Mouse (Mus musculus): ENCODE results near the gene Sec63.

Gene Sec63

DNA sequence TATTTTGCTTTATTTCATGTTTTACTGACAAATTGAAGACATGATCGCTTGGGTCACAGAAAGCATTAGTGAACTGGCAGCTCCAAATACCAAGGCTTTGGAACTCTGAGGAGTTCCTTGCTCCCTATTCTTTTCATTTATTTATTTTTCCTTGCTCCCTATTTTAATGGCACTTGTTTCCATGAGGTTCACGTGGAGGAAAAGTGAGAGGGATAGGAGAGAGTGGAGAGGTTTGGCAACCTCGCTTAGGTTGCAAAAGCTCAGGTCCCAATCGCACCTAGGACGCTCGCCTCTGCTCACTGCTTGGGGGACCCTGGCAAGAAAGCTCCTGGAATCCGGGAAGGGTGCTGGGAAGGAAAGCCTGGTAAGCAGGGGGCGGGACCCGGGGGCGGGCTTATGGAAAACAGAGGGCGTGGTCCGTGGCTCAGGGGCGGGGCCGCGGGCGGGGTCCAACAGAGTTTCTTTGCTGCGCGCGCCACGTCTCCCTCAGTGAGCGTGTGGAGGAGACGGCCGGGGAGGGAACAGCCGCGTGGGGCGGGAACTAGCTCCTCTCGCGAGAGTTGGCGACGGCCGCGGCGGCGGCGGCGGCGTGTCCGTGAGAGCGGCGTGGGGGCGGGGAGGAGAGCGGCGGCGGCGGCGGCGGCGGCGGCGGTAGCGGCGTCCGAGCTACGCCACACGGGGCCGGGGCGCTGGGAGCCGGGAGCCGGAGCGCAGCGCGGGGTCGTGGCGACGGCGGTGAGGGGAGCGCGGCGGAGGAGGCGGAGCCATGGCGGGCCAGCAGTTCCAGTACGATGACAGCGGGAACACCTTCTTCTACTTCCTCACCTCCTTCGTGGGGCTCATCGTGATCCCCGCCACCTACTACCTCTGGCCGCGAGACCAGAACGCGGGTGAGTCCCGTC is at the start of gene Sec63:
Gene Sec63 (plus strand): TSS at position 498 of the 902 bp plus-strand sequence.
- peak; percentile 96 for DNase-seq (ENCODE audit: low read depth, low spot score)

DNA sequence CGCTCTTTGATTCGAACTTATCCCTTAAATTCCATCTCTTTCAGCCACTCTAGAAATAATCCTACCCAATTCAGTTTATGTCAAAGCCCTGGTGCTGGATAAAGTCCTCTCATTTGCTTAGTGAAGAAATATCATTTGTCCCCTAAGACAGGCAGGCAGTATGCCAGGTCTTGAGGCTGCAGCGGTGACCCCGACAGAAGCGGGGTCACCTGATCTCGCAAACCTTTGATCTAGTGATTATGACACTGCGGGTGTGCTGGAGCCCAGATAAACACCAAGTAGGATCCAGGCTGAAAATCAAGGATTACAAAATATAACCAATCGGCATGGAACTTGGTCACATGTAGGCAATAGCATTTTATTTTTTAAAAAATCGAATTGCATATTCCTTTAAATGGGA is 46.6 kb upstream of the Sec63 start:
- DNase-seq (ENCODE audit: low read depth, low spot score), result no peak

DNA sequence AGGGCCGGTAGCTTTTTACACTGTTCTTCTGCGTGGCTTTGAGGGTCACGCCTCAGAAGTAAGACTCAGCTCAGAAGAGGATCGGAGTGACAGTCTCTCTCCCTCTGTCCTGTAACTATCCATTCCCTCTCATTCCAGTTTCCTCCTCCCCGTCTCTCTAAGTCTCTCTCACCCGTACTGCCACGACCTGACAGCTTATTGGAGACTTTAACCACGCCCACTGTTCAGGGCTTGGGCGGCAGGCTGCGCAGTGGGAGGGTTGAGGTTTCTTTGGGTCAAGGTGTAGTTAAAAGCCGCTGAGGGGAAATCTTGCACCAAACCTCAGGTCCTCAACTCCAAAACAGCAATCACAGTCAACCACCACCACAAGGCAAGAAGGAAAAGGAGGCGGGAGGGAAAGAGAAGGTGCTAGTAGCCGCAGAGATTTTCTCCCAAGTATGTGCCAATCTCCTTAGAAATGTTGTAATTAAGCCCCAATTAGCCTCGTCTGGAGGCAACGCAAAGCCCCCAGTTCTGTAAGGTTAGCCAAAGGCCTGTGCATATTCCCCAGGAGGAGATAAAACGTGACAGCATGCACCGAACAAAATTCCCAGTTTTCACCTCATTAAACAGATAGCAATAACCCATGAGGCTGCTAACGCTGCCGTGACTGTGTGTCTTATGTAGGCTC is 45.8 kb upstream of the Sec63 start:
- DNase-seq (ENCODE audit: low read depth, low spot score), result no peak

DNA sequence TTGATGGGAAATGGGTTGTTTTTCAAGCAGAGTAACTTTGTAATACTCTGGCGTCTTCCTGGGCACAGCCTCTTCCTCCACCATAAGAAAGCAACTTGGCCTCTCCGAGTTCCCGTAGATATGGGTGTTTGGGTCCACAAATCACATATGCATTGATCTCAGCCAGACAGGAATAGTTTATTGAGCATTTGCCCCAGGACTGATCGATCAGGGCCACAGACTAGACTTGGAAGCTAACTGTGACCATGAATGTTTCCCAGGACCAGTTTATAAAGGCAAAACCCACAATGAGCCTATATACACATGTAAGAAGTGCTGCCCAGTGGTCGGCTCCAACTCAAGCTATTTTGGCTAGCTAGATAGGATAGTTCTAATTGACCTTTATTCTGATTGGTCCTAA is 39.2 kb upstream of the Sec63 start:
- no peak for DNase-seq (ENCODE audit: low read depth, low spot score)

DNA sequence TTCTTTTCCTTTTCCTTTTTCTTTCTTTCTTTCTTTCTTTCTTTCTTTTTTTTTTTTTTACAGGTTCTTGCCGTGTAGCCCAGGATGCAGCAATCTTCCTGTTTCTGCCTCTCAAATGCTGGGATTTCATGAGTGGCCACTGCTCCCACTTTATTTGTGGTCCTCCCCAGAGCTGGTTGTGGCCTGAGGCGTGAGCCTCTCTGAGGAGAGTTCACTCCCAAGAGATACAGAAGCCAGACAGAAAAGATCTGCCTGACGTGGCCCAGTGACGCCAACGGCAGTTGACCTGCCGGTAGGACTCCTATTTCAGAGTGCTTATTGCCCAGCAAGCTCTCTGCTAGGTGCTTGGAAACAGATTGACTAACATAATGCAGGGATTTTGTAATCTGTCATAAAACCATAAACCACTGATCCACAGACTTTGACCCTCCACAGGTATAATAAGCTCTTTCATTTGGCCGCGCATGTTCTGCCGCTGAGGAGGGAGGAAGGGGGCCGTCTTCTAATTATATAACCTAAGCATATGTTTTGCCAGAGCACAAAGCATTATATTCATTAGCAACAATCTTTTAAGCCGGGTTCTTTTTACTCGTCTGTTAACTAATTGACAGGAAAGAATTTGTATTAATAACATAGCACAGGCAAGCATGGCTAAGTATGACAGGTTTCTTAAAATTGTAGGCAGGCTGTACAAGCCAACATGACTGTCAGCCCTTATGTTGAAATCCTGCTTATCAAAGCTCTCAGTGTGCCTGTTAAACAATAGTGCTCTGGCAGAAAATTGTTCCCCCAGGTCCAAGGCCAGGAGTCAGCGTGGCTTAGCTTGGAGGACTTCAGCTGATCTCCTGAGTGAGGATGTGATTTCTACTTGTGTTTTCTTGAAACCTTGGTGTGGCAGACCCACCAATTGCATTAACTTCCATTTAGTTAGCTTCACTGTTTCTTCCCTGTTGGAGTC is 37.7 kb upstream of the Sec63 start:
- no peak for DNase-seq (ENCODE audit: low read depth, low spot score)

DNA sequence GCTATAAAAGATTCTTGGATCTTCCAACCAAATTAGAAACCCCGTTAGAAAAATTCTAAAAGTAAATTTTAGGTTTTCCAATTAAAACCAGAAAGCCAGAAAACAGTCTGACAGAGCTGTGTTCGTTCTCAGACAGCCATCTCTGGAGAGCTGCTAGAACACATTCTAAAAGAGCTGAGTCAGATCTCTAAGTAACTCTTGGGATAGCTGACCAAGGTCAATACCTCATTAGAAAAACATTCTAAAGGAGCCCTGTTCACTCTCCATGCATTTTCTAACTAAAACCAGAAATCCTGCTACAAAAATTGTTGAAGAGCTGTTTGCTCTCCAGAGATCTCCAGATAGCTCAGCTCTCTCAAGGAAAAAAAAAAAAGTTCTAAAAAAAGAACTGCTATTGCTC is 31.7 kb upstream of the Sec63 start:
- no peak for DNase-seq (ENCODE audit: low read depth, low spot score)

DNA sequence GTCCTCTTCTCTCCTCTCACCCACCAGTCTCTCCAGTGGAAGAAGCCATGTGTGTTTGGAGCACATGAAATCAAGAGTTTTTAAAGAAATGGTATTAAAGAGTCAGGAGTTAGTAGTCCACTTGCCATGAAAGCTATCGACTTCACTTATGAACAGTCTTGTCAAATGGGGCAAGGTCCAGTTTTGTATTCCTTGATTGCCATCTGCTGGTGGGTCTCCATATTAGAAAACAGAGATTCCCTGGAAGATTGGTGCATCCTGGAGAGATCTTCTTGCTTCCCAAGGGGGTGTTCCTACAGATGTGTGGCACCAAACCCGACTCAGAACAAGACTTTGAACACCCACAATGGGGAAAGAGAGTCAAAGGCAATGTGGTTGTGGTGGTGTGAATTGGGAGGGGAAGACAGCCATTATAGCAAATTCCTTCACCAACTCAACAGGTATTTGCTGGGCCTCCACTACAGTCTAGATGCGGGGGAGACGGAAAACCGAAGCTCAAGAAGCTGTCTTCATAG is 26.7 kb upstream of the Sec63 start:
- peak; percentile 6 for DNase-seq (ENCODE audit: low read depth, low spot score)

DNA sequence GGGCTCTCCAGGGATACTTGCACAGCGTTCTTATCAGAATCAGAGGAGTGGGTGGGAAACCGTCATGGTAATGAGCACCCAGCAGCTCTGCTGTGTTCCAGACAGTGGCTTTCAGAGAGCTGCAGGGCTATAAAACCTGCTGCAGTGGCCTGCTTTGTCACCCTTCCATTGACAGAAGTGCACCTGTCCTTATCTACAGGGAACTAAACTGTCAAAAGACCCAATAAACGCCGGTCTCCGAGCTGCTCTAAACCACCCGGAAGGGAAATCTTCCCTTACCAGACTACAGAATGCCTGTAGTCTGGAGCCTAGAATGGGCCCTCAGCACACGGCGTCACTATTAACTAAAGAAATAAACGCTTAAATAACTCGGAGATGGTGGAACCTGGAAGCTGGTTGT is 9.5 kb upstream of the Sec63 start:
- DNase-seq (ENCODE audit: low read depth, low spot score), result no peak

DNA sequence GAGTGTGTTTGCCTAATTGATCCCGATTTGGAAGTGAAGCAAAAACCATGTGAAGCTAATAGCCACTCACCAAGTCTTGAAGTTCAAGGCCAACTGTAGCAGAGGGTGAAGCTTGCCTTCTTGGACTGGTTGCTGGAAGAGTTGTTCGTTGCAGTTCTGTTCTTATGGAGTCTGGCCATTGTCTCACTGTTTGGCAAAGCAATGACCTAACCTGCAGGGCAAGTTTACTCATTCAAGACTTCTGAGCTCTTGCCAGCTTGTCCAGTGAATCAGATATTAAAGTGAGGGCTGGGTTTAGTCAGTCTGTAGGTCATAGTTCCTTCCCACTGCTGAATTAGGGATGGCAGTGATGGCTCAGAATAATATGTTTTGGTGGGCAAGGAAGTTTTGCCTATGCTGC is 7.0 kb upstream of the Sec63 start:
- no peak for DNase-seq (ENCODE audit: low read depth, low spot score)

DNA sequence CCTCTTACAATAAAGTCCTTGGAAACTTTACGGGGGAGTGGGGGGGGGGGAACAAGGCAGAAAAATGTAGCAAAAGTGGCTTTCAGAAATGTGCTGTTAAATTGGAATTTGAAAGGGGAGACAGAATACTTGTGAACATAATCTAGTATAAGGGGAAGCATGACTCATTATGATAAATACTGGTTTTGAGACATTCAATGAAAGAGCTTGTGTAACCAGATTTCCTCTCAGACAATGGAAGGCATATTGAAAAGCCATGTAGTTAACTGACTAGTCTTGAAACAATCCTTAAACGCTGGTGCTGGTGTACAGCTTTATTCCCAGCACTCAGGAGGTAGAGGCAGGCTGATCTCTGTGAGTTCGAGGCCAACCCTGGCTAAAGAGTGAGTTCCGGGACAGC is 1.6 kb upstream of the Sec63 start:
- no peak for DNase-seq (ENCODE audit: low read depth, low spot score)

DNA sequence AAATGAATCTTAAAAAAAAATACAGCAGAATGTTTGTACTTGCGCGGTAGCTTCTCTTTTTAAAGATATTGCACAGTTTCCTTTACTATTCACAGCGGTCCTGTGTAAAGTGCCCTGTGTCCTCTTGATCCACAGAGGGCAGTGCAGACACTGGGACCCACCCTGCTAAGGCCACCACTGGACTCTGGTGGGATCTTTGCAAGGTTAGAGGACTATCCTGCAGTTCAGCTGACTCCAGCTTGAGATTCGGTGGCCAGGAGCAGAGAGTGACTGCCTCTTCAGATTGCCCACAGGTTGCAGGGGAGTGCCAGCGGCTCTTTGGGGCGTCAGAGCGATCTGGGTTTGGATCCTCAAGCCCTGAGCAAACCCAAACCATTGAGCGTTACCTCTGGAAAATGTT is 967 bp upstream of the Sec63 start:
- DNase-seq (ENCODE audit: low read depth, low spot score), result no peak

DNA sequence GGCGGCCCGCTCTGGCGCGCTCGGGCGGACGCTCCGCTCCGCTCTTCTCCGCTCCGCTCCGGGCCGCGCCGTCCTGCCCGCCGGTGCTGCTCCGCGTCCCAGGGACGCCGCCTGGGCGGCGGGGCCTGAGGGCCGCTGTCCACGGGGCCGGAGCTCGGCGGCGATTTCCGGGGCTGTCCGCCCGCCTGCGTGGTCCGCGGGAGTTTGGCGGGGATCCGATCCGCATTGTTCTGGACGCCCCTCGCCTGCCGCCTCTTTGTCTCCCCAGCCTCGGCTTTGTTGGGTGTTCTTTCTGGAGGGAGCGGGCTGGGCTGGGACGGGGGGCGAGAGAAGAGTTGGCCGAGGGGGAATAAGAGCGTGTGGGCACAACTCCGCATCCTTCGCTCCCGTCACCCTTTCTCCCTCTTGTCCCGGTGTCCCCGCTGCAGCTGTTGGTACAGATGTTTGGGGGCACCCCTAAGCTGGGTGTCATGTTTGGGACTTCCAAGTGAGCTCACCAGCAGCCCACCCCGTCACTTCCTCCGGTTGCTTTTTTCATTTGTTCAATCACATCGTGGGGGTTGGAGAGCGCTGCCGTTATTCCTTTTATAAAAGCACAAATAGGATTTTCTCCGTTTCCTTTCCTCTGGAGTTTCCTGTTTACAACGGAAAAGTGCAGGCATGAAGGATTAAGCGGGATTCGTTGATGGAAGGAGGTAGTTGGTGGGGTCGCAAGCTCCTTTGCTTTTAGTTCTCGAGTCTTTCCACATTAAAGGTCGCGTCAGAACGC is 789 bp downstream of the Sec63 start:
- DNase-seq (ENCODE audit: low read depth, low spot score), result peak; percentile 15

DNA sequence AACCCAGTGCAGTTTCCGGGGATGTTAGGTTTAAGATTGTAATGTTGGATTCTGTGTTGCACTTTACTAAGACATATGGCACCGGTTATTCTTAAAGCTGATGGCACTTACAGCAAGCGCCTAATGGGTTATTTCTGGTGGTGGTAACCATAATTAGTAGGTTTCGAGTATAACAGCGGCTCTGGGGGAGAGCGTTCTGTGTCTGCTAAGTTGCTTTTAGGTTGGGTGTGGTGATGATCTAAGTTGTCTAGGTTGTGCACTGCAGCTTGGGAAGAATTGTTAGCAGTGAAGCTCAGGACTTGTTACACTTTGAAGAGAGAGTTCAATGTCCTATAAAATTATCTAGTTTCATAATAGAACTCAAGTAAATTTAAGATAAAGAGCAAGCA is 1.4 kb downstream of the Sec63 start:
- no peak for DNase-seq (ENCODE audit: low read depth, low spot score)

DNA sequence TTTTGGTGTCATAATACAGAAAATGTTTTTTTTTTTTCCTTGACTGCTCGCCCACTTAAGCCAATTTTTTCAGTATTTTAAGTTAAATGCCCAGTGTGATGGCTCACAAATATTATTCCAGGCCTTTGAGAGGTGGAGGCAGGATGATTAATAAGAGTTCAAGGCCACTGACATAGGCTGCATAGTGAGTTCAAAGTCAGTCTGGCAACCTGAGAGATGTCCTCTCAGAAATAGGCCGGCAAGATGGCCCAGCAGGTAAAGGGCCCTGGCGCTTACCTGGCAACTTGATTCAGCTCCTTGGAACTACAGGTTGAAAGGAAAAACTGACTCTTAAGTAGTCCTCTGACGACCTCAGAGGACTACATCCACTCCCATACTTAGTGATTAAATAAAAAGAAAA is 1.9 kb downstream of the Sec63 start:
- DNase-seq (ENCODE audit: low read depth, low spot score), result no peak

DNA sequence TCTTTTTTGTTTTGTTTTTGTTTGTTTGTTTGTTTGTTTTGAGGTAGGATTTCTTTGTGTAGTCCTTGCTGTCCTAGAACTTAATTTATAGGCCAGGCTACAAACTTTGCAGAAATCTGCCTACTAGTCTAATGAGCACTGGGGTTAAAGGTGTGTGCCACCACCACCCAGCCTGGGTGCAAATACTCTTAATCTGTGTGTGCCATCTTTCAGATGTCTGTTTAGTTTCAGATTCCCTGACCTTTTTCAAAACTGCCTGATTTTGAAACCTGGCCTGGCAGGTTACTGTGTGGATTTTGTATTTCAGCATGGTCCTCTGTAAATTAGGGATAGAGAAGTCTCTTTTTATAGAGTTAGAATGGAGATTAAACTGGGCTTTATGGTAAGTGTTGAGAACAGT is 4.0 kb downstream of the Sec63 start:
- no peak for DNase-seq (ENCODE audit: low read depth, low spot score)

DNA sequence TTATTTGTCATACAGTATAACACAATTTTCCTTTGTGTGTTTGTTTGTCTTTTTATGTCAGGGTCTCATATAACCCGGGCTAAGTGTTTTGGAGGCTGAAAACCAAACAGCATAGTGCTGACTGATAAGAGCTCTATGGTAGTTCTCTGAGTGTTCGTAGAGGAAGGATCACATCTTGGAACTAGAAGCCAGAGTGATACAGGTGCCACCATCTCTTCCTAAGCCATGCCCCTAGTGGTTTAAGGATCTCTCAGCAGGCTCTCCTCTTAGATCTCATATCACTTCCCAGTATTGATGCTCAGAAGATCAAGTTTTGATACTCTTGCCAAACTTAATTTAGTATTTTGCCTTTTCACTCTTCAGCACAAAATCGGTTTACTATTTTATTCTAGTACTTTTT is 14.2 kb downstream of the Sec63 start:
- DNase-seq (ENCODE audit: low read depth, low spot score), result no peak

DNA sequence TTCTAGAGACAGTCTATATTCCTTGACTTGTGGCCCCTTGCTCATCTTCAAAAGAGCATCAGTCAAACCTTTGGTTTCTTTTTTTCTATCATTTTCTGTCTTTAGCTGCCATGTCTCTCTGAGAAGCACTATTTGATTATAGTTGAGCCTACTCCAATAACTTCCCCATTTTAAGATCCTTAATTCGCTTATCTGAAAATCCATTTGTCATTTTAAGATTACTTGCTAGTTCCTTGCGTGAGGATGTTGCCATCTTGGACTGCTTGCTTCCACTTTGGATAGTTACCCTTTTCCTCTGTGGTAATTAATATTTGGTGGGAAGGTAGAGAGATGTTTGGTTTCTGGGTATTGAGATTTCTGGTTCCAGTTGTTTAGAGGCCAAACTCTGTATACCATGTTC is 19.5 kb downstream of the Sec63 start:
- DNase-seq (ENCODE audit: low read depth, low spot score), result no peak

DNA sequence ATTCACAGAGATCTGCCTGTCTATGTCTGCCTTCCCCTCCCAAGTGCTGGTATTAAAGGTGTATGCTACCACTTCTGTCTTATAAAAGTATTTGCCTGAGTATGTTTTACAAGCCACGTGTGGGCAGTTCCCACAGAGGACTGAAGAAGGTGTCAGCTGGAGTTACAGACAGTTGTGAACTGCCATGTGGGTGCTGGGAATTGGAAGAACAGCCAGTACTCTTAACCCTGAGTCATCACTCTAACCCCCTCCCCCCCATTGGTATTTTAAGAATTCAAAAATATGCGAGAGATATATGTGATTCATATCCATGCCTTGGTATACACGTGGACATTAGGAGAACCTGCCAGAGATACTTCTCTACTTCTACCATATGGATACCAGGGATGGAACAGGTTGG is 20.4 kb downstream of the Sec63 start:
- DNase-seq (ENCODE audit: low read depth, low spot score), result no peak

DNA sequence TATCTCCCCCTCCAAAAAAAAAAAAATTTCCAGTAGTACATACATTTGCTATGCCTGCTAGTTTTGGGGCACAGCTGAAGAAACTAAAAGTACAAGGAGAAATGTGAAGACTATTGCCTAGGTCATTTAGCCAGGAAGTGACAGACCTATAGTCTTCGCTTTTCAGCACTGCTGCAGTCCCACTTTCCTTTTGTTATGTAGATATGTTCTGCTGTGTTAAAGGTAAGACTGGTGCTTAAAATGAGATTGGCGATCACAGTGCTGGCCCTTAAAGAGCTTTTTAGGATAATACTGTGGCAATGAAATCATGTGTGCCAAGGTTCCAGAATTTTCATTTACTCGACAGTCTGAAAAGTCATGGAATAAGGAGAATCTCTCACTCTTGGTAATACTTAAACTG is 39.6 kb downstream of the Sec63 start:
- no peak for DNase-seq (ENCODE audit: low read depth, low spot score)

DNA sequence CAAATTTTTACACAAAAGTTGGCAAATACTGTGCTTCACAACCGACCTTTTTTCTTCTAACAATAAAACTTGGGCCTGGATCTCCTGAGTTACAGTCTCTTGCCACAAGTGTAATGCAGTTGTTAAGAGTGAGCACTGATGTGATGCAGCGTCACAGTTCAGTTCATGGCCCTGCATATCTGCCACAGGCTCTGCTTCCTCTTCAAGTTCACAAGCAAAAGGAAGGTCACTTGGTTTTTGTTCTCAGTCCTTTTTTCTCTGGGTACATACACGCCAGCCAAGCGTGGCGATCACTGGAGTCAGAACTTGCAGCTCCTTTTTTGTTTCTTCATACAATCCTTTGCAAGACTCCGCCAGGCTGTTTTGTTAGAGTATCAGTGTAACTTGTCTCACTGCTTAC is 64.6 kb downstream of the Sec63 start:
- DNase-seq (ENCODE audit: low read depth, low spot score), result no peak

DNA sequence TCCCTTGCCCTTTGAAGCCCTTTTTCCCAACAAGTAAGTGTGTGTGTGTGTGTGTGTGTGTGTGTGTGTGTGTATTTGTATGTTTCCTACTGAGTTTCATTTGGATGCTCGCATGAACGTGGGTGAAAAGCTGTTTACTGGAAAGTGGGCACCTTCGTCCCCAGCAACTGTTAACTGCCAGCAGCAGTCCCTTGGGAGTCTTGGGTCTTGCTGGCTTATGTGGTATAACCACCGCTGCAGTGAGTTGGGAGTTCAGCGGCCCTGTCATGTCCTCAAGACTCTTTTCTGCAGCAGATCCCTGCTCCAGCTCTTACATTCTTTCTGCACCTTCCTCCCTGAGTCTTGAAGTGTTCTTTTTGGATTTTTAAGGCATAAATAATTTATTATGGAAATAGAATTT is 65.9 kb downstream of the Sec63 start:
- no peak for DNase-seq (ENCODE audit: low read depth, low spot score)

All from skeletal muscle tissue, adult 2 months (tissue).